Mouse (Mus musculus): ENCODE results near the gene Smim11. TPM values are rescaled to one million over a fixed set of nuclear protein-coding genes. Genes with fewer than 3 reads are reported as not detected.
A peak's percentile ranks its signal among the peaks of the same experiment; 100 is the strongest.

The Smim11 gene
- 60.7 and 70.4 TPM in 2 replicates for polyA plus RNA-seq (2012; rRNA removed)

DNA sequence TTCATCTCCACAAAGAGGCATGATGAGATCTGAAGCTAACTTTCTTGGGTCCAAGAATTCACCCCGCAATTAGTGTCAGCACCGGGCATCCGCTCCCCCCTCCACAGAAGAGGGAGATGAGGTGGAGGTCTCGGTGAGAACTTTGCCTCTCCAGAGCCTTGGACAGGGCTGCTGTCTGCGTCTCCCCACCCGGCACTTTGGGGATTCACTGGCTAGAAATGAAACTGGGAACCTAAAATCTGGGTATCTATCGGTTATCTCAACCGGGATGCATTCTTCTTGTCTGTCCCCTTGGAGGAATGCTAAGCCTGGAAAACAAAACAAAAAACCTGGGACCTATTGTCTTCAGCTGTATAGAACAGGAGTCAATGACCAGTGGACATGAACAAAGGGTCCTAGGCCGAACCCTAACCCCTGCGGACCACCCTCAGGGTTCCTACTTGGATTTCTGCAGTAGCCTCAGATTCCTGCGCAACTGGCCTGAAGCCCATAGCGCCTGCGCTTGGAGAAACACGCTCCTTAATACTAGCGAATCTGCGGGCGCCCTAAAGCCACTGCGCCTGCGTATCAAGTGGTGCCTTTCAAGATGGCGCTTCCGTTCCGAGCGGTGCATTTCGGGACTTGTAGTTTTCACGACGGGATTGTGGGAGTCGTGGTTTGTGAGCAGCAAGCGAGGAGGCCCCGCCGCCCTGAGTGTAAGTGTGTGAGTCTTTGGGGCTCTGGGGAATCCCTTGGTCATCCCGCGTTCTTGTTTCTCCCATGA is at the start of gene Smim11:
Gene Smim11, plus strand, starts transcription at position 638 of the 763 bp plus-strand sequence.
- peak; percentile 72 for DNase-seq (ENCODE audit: low spot score)

DNA sequence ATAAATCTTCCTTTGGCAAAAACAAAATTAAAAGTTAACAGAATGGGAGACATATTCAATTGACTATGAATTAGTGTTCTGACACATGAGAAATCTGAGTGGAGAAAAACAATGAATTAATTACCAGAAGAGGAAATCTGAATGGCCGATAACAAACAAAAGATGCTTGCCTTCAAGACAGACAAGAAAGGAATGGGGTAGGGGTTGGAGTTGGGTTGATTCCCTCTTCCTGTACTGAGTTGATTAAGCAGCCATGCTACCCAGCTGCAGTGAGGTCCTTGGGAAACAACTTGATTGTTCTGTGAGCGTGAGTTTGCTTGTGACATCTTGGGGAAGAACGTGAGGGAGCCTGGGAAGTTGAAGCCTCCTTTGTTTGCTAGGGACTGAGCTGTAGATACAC is 46.8 kb upstream of the Smim11 start:
- DNase-seq (ENCODE audit: low spot score) = no peak

- DNase-seq (ENCODE audit: low spot score) = no peak
Measured at GRCm38 (mm10) chr16:92267861-92268260, 33.2 kb upstream of the Smim11 start.

- DNase-seq (ENCODE audit: low spot score) = no peak
Measured at GRCm38 (mm10) chr16:92274516-92274915, 26.6 kb upstream of the Smim11 start.

- DNase-seq (ENCODE audit: low spot score) = no peak
Measured at GRCm38 (mm10) chr16:92275526-92275925, 25.6 kb upstream of the Smim11 start.

DNA sequence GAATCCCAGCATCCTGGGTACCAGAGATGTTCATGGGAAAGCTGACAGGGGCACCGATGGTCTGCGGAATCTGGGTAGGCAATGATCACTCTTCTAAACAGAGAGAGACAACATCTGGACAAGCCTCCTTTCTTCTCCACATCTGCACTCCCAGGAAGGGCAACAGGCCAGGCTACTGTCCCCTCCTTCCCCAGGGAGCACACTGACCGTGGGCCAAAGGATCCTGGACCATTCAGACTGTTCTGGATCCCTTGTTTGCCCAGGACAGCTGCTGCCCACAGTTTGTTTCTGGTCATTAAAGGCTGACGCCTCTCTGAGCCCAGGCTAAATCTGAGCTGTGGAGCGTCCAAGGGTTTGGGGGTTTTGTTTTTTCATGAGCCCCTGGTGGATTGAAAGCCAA is 18.4 kb upstream of the Smim11 start:
- no peak for DNase-seq (ENCODE audit: low spot score)

GRCm38 (mm10) chr16:92285068-92285467 is 16.0 kb upstream of the Smim11 start:
- DNase-seq (ENCODE audit: low spot score) = no peak

DNA sequence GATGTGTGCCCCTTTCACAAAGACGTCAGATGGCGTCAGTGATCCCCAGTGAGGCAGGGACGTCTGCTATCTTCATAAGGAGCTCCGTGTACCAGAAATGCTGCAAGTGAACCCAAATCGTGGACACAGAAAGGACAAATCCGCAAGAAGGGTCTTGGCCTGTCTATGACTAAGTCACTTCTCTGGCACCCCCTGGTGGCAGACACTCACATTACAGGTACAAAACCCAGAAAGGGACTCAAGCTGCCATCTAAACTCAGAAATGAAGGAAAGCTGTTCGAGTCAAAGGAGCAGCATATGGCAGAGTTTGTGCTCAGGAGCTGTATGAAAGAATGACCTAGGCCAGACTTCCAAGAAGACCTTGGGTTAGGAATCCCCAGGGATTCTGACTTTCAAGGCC is 14.5 kb upstream of the Smim11 start:
- DNase-seq (ENCODE audit: low spot score) = peak; percentile 69

DNA sequence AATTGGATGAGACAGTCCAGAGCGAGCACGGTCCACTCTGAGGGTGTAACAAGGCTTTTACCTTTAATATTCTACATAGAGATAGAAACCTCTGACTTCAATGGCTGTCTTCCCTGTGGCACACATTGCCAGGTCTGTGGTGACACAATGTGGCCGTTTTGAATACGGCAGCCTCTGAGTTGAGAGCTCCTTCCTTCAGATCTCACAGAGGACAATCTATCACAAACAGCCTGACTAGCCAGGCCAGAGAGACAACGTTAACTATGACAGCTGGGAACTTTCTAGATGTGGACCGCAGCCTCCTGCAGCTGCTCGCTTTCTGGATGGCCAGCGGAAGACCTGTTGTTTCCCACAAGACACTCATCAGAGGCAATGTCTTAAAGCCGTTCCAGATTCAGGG is 12.3 kb upstream of the Smim11 start:
- no peak for DNase-seq (ENCODE audit: low spot score)

DNA sequence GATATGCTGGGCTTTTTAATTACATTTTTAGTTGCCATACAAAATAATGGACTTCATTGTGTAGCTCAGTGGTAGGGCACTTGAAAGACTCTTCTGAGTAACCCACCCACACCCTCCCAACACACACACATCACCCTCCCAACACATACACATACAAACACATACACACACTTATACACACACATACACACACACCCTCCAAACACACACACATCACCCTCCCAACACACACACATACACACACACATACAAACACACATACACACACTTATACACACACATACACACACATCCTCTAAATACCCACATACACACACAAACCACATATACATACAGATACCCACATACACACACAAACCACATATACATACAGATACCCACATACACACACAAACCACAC is 11.0 kb upstream of the Smim11 start:
- DNase-seq (ENCODE audit: low spot score) = no peak

- no peak for DNase-seq (ENCODE audit: low spot score)
Measured at GRCm38 (mm10) chr16:92292101-92292500, 9.0 kb upstream of the Smim11 start, which contains the start of gene Kcne2. Gene Kcne2 (plus strand): TSS chr16:92292389.

GRCm38 (mm10) chr16:92294267-92294970 is 6.7 kb upstream of the Smim11 start:
- no peak for DNase-seq (ENCODE audit: low spot score)

DNA sequence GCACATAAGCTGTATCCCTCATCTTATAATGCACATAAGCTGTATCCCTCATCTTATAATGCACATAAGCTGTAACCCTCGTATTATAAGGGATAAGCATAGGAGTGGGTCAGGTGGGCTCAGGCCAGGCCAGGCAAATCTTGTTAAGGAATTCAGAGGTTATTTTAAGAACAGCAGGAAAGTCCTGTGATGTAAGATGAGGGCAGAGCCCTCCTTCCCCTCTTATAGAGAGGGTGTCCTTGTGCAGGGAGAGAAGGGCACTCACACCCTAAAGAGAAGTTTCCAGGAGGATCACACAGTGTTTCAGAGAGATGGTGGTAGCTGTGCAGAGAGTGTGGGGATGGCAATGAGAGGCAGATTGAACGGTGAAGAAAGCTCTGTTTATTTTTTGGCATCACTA is 5.8 kb upstream of the Smim11 start:
- no peak for DNase-seq (ENCODE audit: low spot score)

DNA sequence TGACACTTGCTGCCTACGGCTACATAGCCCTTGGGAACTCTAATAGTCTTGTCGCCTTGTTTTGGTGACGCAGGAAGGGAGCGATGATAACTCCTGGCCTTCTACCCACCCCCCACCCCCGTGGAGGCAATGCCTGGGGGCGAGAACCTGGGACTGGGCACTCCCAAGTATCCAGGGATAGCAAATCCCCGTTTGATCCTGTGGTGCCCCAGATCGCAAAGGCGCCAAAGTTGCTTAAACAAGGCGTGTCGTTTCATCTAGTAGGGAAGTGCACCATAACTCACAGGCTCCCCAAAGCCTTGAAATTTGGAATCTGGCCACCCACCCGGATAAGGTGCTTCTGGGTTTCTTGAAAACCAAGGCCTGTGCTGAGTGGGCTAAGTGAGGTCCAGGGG is 323 bp downstream of the Smim11 start:
- DNase-seq (ENCODE audit: low spot score) = no peak

DNA sequence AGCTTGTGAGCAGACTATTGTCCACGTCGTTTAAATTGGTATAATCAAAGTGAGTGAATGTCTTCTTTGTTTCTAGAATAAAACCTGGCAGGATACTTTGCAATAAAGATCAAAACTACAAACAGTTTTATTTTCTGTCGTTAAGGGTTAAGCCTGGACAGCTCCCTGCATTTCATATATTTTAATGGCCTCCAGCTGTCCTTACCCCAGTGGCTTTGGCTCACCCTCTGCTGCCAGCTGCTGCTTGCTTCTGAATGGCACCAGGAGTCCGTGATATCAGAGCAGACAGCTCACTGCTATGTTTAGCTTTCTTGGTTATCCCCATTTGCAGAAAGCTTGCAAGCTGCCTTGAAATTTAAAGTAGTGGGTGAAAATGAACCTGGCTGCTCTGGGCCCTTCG is 903 bp downstream of the Smim11 start:
- no peak for DNase-seq (ENCODE audit: low spot score)

DNA sequence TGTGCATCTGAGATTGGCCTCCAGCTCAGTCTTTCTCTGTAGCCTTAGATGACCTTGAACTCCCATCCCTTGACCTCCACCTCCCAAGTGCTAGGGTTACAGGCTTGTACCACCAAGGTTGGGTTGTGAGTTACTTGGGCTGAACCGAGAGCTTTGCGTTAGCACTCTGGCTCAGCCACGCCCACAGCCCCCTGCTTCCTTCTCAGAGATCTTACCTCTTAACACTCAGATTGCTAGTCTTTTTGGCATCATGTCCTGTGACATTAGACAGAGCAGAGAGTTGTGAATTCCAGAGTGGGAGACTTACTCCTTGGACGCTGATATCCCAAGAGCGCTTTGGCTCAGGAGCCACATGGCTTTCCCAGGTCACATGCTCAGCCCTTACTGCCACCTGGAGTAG is 1.4 kb downstream of the Smim11 start:
- DNase-seq (ENCODE audit: low spot score) = no peak

DNA sequence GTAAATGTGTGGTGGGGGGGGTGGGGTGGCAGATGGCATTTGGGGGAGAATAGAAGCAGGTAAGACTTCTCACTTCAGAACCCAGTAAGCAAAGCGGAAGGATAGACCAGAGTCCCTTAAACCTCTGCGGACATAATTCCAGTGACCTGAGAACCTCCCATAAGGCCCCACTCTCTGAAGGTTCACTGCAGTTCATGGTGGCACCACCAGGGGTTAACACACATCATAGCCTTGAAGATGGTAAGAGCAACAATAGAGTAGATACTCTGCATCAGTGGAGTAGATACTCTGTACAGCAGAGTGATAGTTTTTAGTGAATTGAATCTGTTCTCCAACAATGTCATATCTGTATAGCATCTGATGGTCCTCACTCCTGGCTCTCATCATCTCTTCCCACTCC is 4.4 kb downstream of the Smim11 start:
- no peak for DNase-seq (ENCODE audit: low spot score)

DNA sequence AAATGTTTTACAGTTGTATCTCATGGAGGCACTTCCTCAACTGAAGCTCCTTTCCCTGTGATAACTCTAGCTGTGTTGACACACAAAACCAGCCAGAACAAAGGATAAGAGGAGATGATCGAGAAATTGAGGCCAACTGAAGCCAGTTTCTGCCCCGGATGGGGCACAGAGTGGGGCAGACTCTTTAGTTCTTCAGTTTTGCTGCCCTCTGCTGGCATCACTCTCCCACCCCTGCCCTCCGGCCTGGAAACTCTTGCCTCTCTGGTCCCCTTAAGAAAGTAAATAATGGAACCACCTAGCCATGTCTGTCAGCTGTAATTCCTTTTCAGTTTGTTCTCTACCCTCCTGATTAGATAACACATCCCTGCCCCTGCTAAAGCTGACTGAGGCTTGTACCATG is 6.9 kb downstream of the Smim11 start:
- DNase-seq (ENCODE audit: low spot score) = no peak

DNA sequence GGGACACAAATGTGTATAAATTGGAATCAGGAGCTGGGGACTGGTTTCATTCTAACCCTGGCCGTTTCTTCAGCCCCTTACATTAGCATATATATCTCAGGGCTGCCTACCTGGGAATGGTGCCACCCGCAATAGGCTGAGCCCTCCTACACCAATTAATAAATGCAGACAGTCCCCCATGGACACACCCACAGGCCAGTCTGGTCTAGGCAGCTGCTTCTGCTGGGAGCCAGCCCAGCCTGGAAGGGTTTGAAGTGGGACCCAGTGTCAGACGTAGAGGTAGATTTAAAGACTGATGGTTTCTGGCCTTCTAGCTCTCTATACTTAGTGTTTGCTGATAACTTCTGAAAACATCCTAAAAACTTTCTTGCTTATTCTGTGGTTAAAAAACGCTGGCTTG is 8.0 kb downstream of the Smim11 start:
- DNase-seq (ENCODE audit: low spot score) = no peak

DNA sequence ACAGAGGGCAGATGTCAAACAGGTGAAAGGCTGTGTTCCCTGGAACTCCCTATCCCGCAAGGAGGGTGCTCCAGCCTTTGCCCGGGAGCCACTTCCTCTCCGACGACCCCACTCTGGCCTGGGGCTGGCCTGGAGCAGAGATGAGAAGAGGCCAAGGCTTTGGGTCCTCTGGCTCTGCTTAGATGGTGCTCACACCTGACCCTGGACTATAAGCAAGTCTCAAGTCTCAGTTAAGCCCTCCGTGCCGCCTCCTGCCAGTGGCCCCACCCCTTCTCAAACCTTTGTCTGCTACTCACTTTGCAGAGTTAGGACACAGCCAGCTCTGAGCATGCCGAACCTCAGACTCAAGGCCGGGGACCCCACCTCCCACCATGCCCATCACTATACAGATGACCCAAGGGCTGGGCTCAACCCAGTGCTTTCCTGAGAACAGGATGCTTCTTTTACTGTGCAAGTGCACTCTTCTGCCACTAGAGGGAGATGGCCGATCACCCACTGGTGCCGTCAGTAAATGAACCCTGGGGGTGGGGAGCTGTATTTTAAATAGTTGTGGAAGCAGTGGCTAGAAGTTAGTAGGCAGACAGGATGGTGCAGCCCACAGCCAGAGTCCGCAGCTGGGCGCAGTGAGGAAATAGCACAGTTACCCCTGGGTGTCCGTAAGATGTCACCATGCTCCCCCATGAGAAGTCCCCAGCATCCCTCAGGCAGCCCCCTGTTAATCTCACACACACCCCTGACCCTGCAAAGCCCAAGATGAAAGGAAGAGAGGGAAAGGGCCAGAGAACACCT is 13.1 kb downstream of the Smim11 start:
- no peak for DNase-seq (ENCODE audit: low spot score)

- DNase-seq (ENCODE audit: low spot score) = no peak
Measured at GRCm38 (mm10) chr16:92316049-92316738, 15.1 kb downstream of the Smim11 start.
